Mouse (Mus musculus): ENCODE data around the gene Zfp286. TPM values are rescaled to one million over a fixed set of nuclear protein-coding genes. Genes with fewer than 3 reads are reported as not detected.

The Zfp286 gene
- 7.8 and 8.1 TPM in 2 replicates for polyA plus RNA-seq (2012; rRNA removed)

DNA sequence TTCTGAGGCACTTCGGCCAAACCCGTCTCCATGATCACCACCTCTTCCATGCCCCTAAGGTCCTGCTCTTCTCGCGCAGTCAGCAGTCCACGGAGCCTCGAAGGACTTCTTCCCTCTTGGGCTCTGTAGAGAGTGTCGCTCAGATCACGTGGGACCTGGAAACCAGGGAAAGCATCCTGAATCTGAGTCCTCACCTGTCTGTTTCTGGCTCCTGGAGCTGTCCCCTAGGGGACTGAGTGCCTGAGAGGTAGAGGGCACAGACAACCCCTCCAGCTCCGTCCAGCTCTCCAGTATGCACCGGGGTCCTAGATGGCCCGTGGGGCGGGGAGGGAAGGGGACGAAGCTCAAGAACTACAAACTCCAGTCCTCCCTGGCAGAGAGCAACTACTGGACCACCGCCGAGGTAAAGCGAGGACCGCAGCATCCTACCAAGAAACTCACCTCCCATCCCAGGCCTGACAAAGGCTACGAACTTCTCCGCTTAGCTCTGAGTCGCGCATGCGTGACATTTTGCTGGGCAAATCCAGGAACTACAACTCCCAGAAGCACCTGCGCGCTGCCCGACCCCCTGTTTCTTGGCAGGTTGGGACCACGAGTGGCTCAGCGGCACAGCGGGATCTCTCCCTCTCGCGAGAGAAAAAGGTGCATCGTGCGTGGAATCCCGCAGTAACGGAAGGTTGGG lies at the start of gene Zfp286:
Gene Zfp286, minus strand, starts transcription at position 528 of the 682 bp plus-strand sequence.
- TF ChIP-seq POLR2A (IDR thresholded peaks at IDR 0.05; ENCODE audit: control insufficient read depth, low read depth, low read length) (peak; percentile 96), CTCF (IDR thresholded peaks at IDR 0.05; ENCODE audit: control insufficient read depth, insufficient read depth, insufficient replicate concordance, low read depth, low read length) (no peak)
- peaks cover 8% of the 10 kb centered on the region for H3K4me1 ChIP-seq (ENCODE audit: control insufficient read depth, insufficient read depth, low read length)

DNA sequence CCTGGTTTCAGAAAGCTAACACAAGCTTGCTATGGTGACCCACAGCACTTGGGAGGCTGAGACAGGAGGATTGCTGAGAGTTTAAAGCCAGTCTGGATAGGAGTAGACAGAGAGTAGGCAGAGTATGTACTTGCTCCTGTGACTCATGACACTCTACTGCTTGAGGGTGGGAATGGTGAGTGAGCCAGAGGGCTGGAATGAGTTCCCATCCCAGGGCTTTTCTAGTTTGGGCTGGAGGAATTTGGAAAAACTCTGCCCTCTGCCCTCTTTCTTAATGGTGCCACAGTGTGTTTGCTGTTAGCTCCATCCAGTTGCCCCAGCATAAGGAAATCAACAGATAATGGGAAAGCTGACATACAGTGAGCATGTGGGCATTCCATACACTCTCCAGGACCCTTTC lies 42.6 kb upstream of the Zfp286 start:
- no peak for TF ChIP-seq POLR2A (IDR thresholded peaks at IDR 0.05; ENCODE audit: control insufficient read depth, low read depth, low read length)
- TF ChIP-seq CTCF (IDR thresholded peaks at IDR 0.05; ENCODE audit: control insufficient read depth, insufficient read depth, insufficient replicate concordance, low read depth, low read length), result no peak
- no peaks in the 10 kb centered on the region for H3K4me1 ChIP-seq (ENCODE audit: control insufficient read depth, insufficient read depth, low read length)
- H3K4me3 ChIP-seq (ENCODE audit: control insufficient read depth, low read depth, low read length), result no peak overlapping the region
- no peaks in the 10 kb centered on the region for H3K27me3 ChIP-seq (ENCODE audit: control insufficient read depth, insufficient read depth, low read length)
- no peaks in the 10 kb centered on the region for H3K36me3 ChIP-seq (ENCODE audit: control insufficient read depth, insufficient read depth, low read length)
- H3K27ac ChIP-seq (ENCODE audit: control insufficient read depth, insufficient read depth, low read depth, low read length), result no peak overlapping the region

More for the DNA sequence above, at the start of gene Zfp286:
- no peaks in the 10 kb centered on the region; the same call in 1 of the 2 replicates for H3K36me3 ChIP-seq (ENCODE audit: control insufficient read depth, insufficient read depth, low read length)
- peak within 1 kb of the TSS; percentile 79 for H3K27ac ChIP-seq (ENCODE audit: control insufficient read depth, insufficient read depth, low read depth, low read length)
- peak within 1 kb of the TSS; percentile 93 for H3K4me3 ChIP-seq (ENCODE audit: control insufficient read depth, low read depth, low read length)
- no peaks in the 10 kb centered on the region for H3K27me3 ChIP-seq (ENCODE audit: control insufficient read depth, insufficient read depth, low read length)

DNA sequence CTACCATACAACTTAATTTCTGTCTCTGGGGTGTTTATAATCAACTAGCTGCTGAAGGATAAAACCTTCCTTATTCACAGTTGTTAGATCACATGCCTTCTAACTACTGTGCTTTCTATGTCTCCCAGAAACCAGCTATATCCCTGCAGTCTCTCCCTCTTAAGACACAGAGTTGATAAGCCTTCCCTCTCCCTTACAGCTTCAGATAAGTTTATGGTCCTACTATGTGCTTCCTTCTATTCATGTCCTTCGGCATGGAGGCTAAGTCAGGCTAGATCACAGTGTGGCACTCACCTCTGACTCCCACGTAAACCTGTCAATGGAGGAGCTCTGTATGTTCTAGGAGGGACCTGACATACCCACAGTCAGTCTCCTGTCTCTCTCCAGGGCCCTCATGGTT lies 41.1 kb upstream of the Zfp286 start:
- Histone ChIP-seq H3K36me3 (ENCODE audit: control insufficient read depth, insufficient read depth, low read length) (no peaks in the 10 kb centered on the region), H3K27me3 (ENCODE audit: control insufficient read depth, insufficient read depth, low read length) (no peaks in the 10 kb centered on the region), H3K4me3 (ENCODE audit: control insufficient read depth, low read depth, low read length) (no peak overlapping the region)

DNA sequence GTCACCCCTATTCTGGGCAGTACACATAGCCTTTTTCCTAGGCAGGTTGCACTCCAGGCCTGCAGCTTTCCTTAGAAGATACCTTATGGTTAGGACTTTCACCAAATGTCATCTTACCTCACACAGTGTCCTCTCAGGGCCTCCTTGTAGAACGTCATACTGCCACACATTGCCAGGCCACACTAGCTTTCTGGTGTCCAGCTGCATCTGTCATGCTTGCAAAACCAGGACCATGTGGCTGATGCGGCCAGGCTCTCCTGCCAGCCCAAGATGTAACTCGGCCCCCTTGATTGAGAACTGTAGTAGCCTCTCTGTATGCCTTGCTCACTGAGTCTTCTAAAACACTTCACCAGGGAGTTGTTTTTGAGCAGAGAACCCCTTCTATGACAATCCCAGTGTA lies 38.6 kb upstream of the Zfp286 start:
- H3K4me1 ChIP-seq (ENCODE audit: control insufficient read depth, insufficient read depth, low read length), result no peaks in the 10 kb centered on the region
- TF ChIP-seq CTCF (IDR thresholded peaks at IDR 0.05; ENCODE audit: control insufficient read depth, insufficient read depth, insufficient replicate concordance, low read depth, low read length) (no peak), POLR2A (IDR thresholded peaks at IDR 0.05; ENCODE audit: control insufficient read depth, low read depth, low read length) (no peak)
- H3K36me3 ChIP-seq (ENCODE audit: control insufficient read depth, insufficient read depth, low read length), result no peaks in the 10 kb centered on the region
- H3K27ac ChIP-seq (ENCODE audit: control insufficient read depth, insufficient read depth, low read depth, low read length), result no peak overlapping the region
- H3K4me3 ChIP-seq (ENCODE audit: control insufficient read depth, low read depth, low read length), result no peak overlapping the region
- no peaks in the 10 kb centered on the region for H3K27me3 ChIP-seq (ENCODE audit: control insufficient read depth, insufficient read depth, low read length)

More for the DNA sequence above, 41.1 kb upstream of the Zfp286 start:
- Histone ChIP-seq H3K4me1 (ENCODE audit: control insufficient read depth, insufficient read depth, low read length) (no peaks in the 10 kb centered on the region), H3K27ac (ENCODE audit: control insufficient read depth, insufficient read depth, low read depth, low read length) (no peak overlapping the region)
- no peak for TF ChIP-seq CTCF (IDR thresholded peaks at IDR 0.05; ENCODE audit: control insufficient read depth, insufficient read depth, insufficient replicate concordance, low read depth, low read length)
- no peak for TF ChIP-seq POLR2A (IDR thresholded peaks at IDR 0.05; ENCODE audit: control insufficient read depth, low read depth, low read length)

DNA sequence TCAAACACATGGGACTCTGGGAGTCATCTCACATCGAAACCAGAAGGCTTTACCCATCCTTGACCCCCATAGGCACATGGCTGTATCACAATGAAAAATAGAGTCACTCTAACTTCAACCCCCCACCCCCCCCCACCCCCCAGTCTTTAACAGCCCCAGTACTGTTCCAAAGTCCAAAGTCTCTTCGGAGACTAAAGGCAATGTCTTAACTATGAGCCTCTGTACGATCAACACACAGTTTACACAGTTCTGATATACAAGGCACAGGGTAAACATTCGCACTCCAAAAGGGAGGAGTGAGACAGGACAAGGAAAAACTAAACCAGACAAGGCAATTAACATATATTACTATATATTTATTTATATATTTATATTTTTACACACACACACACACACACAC lies 37.9 kb upstream of the Zfp286 start:
- no peak overlapping the region for H3K4me3 ChIP-seq (ENCODE audit: control insufficient read depth, low read depth, low read length)
- no peak overlapping the region for H3K27ac ChIP-seq (ENCODE audit: control insufficient read depth, insufficient read depth, low read depth, low read length)
- no peaks in the 10 kb centered on the region for H3K4me1 ChIP-seq (ENCODE audit: control insufficient read depth, insufficient read depth, low read length)
- H3K36me3 ChIP-seq (ENCODE audit: control insufficient read depth, insufficient read depth, low read length), result no peaks in the 10 kb centered on the region
- no peaks in the 10 kb centered on the region for H3K27me3 ChIP-seq (ENCODE audit: control insufficient read depth, insufficient read depth, low read length)
- TF ChIP-seq CTCF (IDR thresholded peaks at IDR 0.05; ENCODE audit: control insufficient read depth, insufficient read depth, insufficient replicate concordance, low read depth, low read length) (no peak), POLR2A (IDR thresholded peaks at IDR 0.05; ENCODE audit: control insufficient read depth, low read depth, low read length) (no peak)

DNA sequence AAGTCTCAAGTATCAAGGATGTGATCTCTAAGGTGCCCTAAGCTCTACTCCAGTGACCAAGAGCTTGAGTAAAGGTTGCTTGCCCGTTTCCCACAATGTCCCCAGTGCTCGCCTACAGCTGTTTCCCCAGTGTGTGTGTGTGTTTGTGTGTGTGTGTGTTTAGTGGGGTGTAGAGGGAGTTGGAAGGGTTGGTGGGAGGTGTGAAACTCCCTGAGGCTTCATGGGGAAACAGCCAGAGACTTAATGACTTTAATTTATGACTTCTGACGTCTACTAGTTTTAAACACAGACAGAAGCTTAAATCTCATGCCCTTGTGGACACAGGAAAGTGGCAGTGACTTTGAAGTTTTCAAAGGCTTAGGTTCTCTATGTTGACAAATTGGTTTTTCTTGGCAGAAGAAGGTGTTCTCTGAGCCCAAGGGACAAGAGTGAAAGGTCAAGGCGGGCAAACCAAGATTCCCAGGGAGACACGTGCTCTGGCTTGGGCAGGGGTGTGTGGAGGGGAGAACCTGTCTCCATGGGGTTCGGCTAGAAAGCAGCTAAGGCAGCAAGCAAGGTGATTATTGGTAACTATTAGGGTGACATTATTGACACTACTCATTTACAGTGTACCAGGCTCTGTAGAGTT lies 37.0 kb upstream of the Zfp286 start:
- H3K4me3 ChIP-seq (ENCODE audit: control insufficient read depth, low read depth, low read length), result no peak overlapping the region
- no peaks in the 10 kb centered on the region for H3K36me3 ChIP-seq (ENCODE audit: control insufficient read depth, insufficient read depth, low read length)
- TF ChIP-seq CTCF (IDR thresholded peaks at IDR 0.05; ENCODE audit: control insufficient read depth, insufficient read depth, insufficient replicate concordance, low read depth, low read length), result no peak
- TF ChIP-seq POLR2A (IDR thresholded peaks at IDR 0.05; ENCODE audit: control insufficient read depth, low read depth, low read length), result no peak
- H3K4me1 ChIP-seq (ENCODE audit: control insufficient read depth, insufficient read depth, low read length), result no peaks in the 10 kb centered on the region
- no peak overlapping the region for H3K27ac ChIP-seq (ENCODE audit: control insufficient read depth, insufficient read depth, low read depth, low read length)
- no peaks in the 10 kb centered on the region for H3K27me3 ChIP-seq (ENCODE audit: control insufficient read depth, insufficient read depth, low read length)

DNA sequence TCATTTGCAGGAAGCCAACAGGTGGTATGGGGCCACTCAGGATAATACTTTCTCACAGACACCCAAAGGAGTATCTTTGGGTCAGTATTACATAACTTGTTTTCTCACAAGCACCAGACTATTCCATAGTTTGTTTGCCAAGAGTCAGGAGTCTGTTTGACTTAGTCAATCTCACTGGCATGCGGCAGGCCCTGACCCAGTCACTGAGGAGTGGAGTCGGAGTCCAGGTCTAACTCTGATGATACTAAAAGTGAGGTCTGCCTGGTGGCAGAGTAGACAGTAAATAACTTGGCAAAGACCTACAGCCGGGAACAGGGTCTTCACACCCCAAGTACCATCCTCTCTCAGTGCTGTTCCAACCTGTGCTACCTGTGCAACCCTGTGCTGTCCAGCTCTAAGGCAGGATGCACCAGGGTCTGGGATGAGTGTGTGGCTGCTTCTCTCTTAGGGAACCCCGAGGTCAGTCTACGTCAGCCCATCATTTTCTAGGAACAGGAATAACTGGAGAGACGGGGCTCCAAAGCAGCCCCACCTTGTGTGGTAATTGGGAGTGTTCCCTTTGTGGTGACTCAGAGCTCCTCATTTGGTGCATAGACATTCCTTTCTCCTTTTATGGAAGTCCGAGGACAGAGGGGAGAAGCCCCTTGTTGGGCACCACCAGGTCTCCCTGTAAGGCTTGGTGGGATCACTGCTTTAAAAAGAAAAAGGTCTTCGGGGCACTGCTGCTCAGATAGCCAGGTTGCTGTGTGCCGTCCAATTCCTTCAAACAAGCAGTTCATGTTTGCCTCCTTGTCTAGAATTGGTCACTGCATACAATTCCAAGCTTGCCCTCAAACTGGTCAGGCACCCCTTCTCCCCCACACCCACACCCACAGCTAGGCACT lies 36.2 kb upstream of the Zfp286 start:
- Histone ChIP-seq H3K27me3 (ENCODE audit: control insufficient read depth, insufficient read depth, low read length) (no peaks in the 10 kb centered on the region), H3K36me3 (ENCODE audit: control insufficient read depth, insufficient read depth, low read length) (no peaks in the 10 kb centered on the region), H3K27ac (ENCODE audit: control insufficient read depth, insufficient read depth, low read depth, low read length) (no peak overlapping the region), H3K4me1 (ENCODE audit: control insufficient read depth, insufficient read depth, low read length) (peaks cover 5% of the 10 kb centered on the region), H3K4me3 (ENCODE audit: control insufficient read depth, low read depth, low read length) (no peak overlapping the region)
- TF ChIP-seq POLR2A (IDR thresholded peaks at IDR 0.05; ENCODE audit: control insufficient read depth, low read depth, low read length), result no peak
